ENCODE assay signal across 7 mouse cellular contexts in genomic region chrX:166169892-166170799, GRCm38 (mm10). TPM values are rescaled to one million over a fixed set of nuclear protein-coding genes. Genes with fewer than 3 reads are reported as not detected.
DNase-seq lines count a peak whose midpoint lies in the region; ATAC-seq lines count a peak whose summit lies in the region.

Gemin8 (plus strand) TSS chrX:166170454.

- no peaks in the 10 kb centered on the region for H3K27me3 ChIP-seq in intestine, embryonic 15.5 days (replicated peaks)
- peaks cover 73% of the 10 kb centered on the region for H3K27me3 ChIP-seq in midbrain, embryonic 10.5 days (ENCODE audit: low read depth, poor library complexity, severe bottlenecking)

- H3K4me3 ChIP-seq in intestine, embryonic 15.5 days (replicated peaks): peak within 1 kb of the TSS; percentile 57
- H3K4me3 ChIP-seq in midbrain, embryonic 10.5 days: peak within 1 kb of the TSS; percentile 61

- H3K4me2 ChIP-seq in intestine, embryonic 15.5 days (replicated peaks): peak within 1 kb of the TSS; percentile 49

- DNase-seq in adrenal gland, adult 2 months: peak; percentile 94
- DNase-seq in embryo, embryonic 11.5 days (ENCODE audit: low read depth, low spot score): peak; percentile 92
- peak; percentile 84 to 87 for DNase-seq in gastrocnemius, postnatal 36 days
- DNase-seq in left cerebral cortex, postnatal 25 days (ENCODE audit: low spot score in 2 of 2): peak; percentile 93 to 98
- DNase-seq in midbrain, embryonic 10.5 days (ENCODE audit: low spot score): peak; percentile 93
- DNase-seq in right cerebral cortex, postnatal 4 days: peak; percentile 88

- H3K9ac ChIP-seq in intestine, embryonic 15.5 days: peak within 1 kb of the TSS; percentile 34

- WGBS in intestine, embryonic 15.5 days: 15% methylated on average over 31 of the region's 31 CpGs
- 10% methylated on average over 31 of the region's 31 CpGs for WGBS in midbrain, embryonic 10.5 days

- H3K4me1 ChIP-seq in intestine, embryonic 15.5 days (replicated peaks): no peaks in the 10 kb centered on the region
- peaks cover 19% of the 10 kb centered on the region for H3K4me1 ChIP-seq in midbrain, embryonic 10.5 days

- no peaks in the 10 kb centered on the region for H3K36me3 ChIP-seq in intestine, embryonic 15.5 days
- H3K36me3 ChIP-seq in midbrain, embryonic 10.5 days: no peaks in the 10 kb centered on the region

- H3K9me3 ChIP-seq in intestine, embryonic 15.5 days: no peaks in the 10 kb centered on the region
- no peaks in the 10 kb centered on the region for H3K9me3 ChIP-seq in midbrain, embryonic 10.5 days (replicated peaks)

- intact Hi-C loops in gastrocnemius, postnatal 36 days (cut with DNase I): loop anchor here (2.0 to 10.0 kb wide), 3 partner anchors 255 to 1065 kb away; no protein-coding TSS in a partner anchor
- intact Hi-C loops in left cerebral cortex, postnatal 25 days (cut with DNase I): loop anchor here (2.0 to 5.0 kb wide), 3 partner anchors 47 to 483 kb away; no protein-coding TSS in a partner anchor

- H3K27ac ChIP-seq in intestine, embryonic 15.5 days: peak within 1 kb of the TSS; percentile 58; the same call in 1 of the 2 replicates
- H3K27ac ChIP-seq in midbrain, embryonic 10.5 days (replicated peaks): peak within 1 kb of the TSS; percentile 88

- peak; percentile 99 for ATAC-seq in intestine, embryonic 15.5 days

RNA-seq across cellular contexts. Expression of gene Gemin8, which starts in this region (rescaled TPM):
- 10 to 100 TPM in 1 of 2 experiments, 1 to 10 TPM in 1; 7.0 to 10.5 TPM for total RNA-seq in adrenal gland, adult 2 months (2021)
- polyA plus RNA-seq in adrenal gland, adult 2 months (2012; rRNA removed): 4.6 and 4.8 TPM in 2 replicates
- 1 to 10 TPM in 1 of 2 experiments, under 1 TPM in 1; 0.92 to 1.4 TPM for total RNA-seq in gastrocnemius, postnatal 36 days (2021)
- 8.0 and 8.1 TPM in 2 replicates for polyA plus RNA-seq in intestine, embryonic 15.5 days (2015; fragmentation: Nextera tagmentation; extraction: Ambion mirVana)
- total RNA-seq in left cerebral cortex, postnatal 25 days (2021): 10 to 100 TPM; 12.4 to 13.1 TPM
- polyA plus RNA-seq in midbrain, embryonic 10.5 days (2016; fragmentation: Nextera tagmentation; extraction: Ambion mirVana): 17.7 and 19.6 TPM in 2 replicates

Comparison
In these comparisons a context has a peak if more than half of its experiments do, and no peak if none do; other contexts are left out.
1. Peak in every context shown above with its lines: DNase-seq, ATAC-seq, H3K4me3 ChIP-seq and H3K27ac ChIP-seq.